Mouse (Mus musculus) adrenal gland, adult 8-10 months (tissue): ENCODE measurements around the gene Neurl1b. TPM values are rescaled to one million over a fixed set of nuclear protein-coding genes. Genes with fewer than 3 reads are reported as not detected.

Source experiments
- DNase-seq: peaks from one replicate; pipeline ENCODE4 v3.0.0; 2022
- total RNA-seq, 4 experiments: library from RNA; stranded (reverse); gene quantifications; 2 replicates each; pipeline ENCODE4 v1.2.4; 2022

The Neurl1b gene
- total RNA-seq, 4 experiments from 2014 or later, result 36.0 to 59.9 (median 52.3) TPM

- no peak for DNase-seq
Measured at GRCm38 (mm10) chr17:26494642-26495468, 80.2 kb downstream of the Neurl1b start.

Other genes starting within 250 kb of the Neurl1b start
- 1 to 10 TPM; 1.8 to 3.7 (median 2.4) TPM for gene Pdia2, start 215.7 kb upstream of the Neurl1b start, total RNA-seq
- 100 to 1,000 TPM in 2 of 4 experiments, 10 to 100 TPM in 2; 47.1 to 158 (median 93.6) TPM for gene Rgs11, start 211.9 kb upstream of the Neurl1b start, total RNA-seq
- 10 to 100 TPM; 14.5 to 30.7 (median 20.6) TPM for gene Arhgdig, start 207.0 kb upstream of the Neurl1b start, total RNA-seq
- 100 to 1,000 TPM; 108 to 126 (median 119) TPM for gene Fam234a, start 170.6 kb upstream of the Neurl1b start, total RNA-seq
- 10 to 100 TPM; 52.9 to 90.2 (median 70.1) TPM for gene Luc7l, start 161.9 kb upstream of the Neurl1b start, total RNA-seq
- gene Ergic1, start 146.7 kb downstream of the Neurl1b start, total RNA-seq, result 100 to 1,000 TPM; 142 to 218 (median 163) TPM
- 10 to 100 TPM; 41.3 to 67.9 (median 53.3) TPM for gene Dusp1, start 147.3 kb downstream of the Neurl1b start, total RNA-seq
- gene Atp6v0e, start 248.4 kb downstream of the Neurl1b start, total RNA-seq, result 100 to 1,000 TPM; 183 to 265 (median 234) TPM